Mouse (Mus musculus) neural tube, embryonic 15.5 days (tissue): ENCODE data around the gene Cyp2c38. TPM values are rescaled to one million over a fixed set of nuclear protein-coding genes. Genes with fewer than 3 reads are reported as not detected.
"Not testable (repeated sequence)": the region's sequence is repeated elsewhere in the genome, so short reads cannot be mapped to it uniquely, and the experiment has no call there.

ENCODE experiments used
- ATAC-seq: fragments of 200-750 bp; cut with Nextera tagmentation; 2 replicates; pipeline ENCODE4 v1.8.0; 2017; ENCODE audit warnings: mild to moderate bottlenecking, moderate TSS enrichment, moderate library complexity; ENCODE audit not compliant: low FRiP score
- H3K27ac ChIP-seq: fragments of 300-500 bp; sonication (generic); replicated peaks from 2 replicates; pipeline ENCODE4 v1.5.1; 2015; ENCODE audit warnings: mild to moderate bottlenecking, inconsistent platforms
- H3K27me3 ChIP-seq: fragments of 300-500 bp; sonication (generic); replicated peaks from 2 replicates; pipeline ENCODE4 v1.6.1; 2015; ENCODE audit warnings: inconsistent platforms
- H3K36me3 ChIP-seq: fragments of 300-500 bp; sonication (generic); 2 replicates; pipeline ENCODE4 v1.6.1; 2015; ENCODE audit warnings: inconsistent platforms
- H3K4me1 ChIP-seq: fragments of 300-500 bp; sonication (generic); 2 replicates; pipeline ENCODE4 v1.6.1; 2015; ENCODE audit warnings: inconsistent platforms
- H3K4me2 ChIP-seq: fragments of 300-500 bp; sonication (generic); 2 replicates; pipeline ENCODE4 v1.6.1; 2015; ENCODE audit warnings: inconsistent platforms, mild to moderate bottlenecking, moderate library complexity
- H3K4me3 ChIP-seq: fragments of 300-500 bp; sonication (generic); replicated peaks from 2 replicates; pipeline ENCODE4 v1.5.1; 2015; ENCODE audit warnings: mild to moderate bottlenecking, inconsistent platforms
- H3K9ac ChIP-seq: fragments of 300-500 bp; sonication (generic); replicated peaks from 2 replicates; pipeline ENCODE4 v1.6.1; 2015; ENCODE audit warnings: mild to moderate bottlenecking, inconsistent platforms
- H3K9me3 ChIP-seq: fragments of 300-500 bp; sonication (generic); replicated peaks from 2 replicates; pipeline ENCODE4 v1.6.1; 2016; ENCODE audit warnings: inconsistent platforms
- WGBS: fragments of 180-500 bp; shearing (Covaris S2); methylation state at CpG from one replicate; pipeline ENCODE4 v1.1.7; 2015; ENCODE audit warnings: mixed read lengths; 5-methylcytosine and 5-hydroxymethylcytosine counted together
- polyA plus RNA-seq: library from polyadenylated mRNA; unstranded; fragments of >200 nt; fragmentation: Nextera tagmentation; extraction: Ambion mirVana; gene quantifications from 2 replicates; pipeline ENCODE4 v1.2.1, GENCODE M21; 2015

Gene Cyp2c38
- polyA plus RNA-seq = not detected in 2 replicates

DNA sequence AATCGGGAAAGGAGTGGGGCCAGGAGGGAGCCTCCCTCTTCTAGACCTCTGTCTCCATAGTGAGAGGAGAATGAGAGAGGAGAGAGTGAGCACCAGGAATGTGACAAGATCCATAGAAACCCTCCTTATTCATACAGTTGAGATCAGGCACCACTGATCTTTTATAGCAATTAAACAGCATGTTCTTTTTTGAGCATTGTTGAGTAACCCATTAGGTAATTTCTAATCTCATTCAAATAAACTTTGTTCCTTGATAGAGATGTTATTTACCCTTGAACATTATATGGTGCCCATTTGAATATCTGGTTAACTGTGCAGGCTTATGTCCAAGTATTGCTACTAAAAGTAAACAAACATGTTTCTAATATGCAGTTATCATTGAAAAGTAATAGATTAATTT lies at the start of gene Cyp2c38:
Gene Cyp2c38 (minus strand): TSS at position 135 of the 400 bp plus-strand sequence.
- Histone ChIP-seq H3K4me2 (no peak within 1 kb of the TSS), H3K4me3 (no peak within 1 kb of the TSS), H3K9ac (no peak within 1 kb of the TSS), H3K36me3 (no peaks in the 10 kb centered on the region), H3K27me3 (no peaks in the 10 kb centered on the region), H3K27ac (no peak within 1 kb of the TSS), H3K4me1 (no peaks in the 10 kb centered on the region), H3K9me3 (0 out of 2 replicates have a peak, but pooled peaks cover 4% of the 10 kb centered on the region)
- ATAC-seq = no peak
- WGBS = 76% methylated on average over 1 of the region's 1 CpGs

DNA sequence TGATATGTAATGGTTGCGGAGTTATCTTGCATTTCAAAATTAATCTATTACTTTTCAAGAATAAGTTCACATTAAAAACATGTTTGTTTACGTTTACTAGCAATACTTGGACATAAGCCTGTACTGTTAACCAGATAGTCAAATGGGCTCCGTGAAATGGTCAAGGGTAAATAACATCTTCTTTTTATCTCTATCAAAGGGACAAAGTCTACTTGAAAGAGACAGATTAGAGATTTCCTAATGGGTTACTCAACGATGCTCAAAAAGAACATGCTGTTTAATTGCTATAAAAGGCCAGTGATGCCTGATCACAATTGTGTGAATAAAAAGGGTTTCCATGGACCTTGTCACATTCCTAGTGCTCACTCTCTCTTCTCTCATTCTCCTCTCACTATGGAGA lies 47.7 kb upstream of the Cyp2c38 start, which contains the start of gene Cyp2c39:
Gene Cyp2c39 (plus strand): TSS at position 329 of the 400 bp plus-strand sequence.
- Histone ChIP-seq H3K9me3 (0 out of 2 replicates have a peak, but pooled peaks cover 6% of the 10 kb centered on the region), H3K36me3 (no peaks in the 10 kb centered on the region), H3K27ac (no peak within 1 kb of the TSS), H3K4me1 (no peaks in the 10 kb centered on the region), H3K27me3 (no peaks in the 10 kb centered on the region), H3K4me3 (no peak within 1 kb of the TSS), H3K4me2 (no peak within 1 kb of the TSS), H3K9ac (no peak within 1 kb of the TSS)
- no peak for ATAC-seq
- 82% methylated on average over 4 of the region's 4 CpGs for WGBS

DNA sequence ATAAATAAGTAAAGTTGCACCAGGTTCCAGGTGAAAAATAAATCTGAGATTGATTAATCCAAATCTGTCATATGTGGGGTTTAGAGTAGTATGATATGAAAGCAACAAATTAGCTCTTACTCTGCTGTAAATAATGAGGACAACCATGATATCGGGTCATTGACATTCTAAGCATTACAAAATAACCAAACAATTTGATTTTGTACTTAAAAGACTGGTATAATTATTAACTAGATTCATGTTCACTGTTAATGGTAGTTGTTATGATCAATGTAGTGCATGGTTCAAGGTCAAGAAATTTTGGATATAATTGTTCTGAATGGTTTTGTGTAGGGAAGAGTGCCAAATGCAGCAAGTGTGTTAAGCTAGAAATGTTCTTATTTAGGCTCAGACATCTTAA lies 46.7 kb upstream of the Cyp2c38 start:
- WGBS = 83% methylated on average over 1 of the region's 1 CpGs
- Histone ChIP-seq H3K27me3 (no peaks in the 10 kb centered on the region), H3K4me3 (no peak overlapping the region), H3K36me3 (no peaks in the 10 kb centered on the region), H3K9me3 (0 out of 2 replicates have a peak, but pooled peaks cover 6% of the 10 kb centered on the region), H3K4me1 (no peaks in the 10 kb centered on the region), H3K27ac (no peak overlapping the region), H3K9ac (no peak overlapping the region), H3K4me2 (no peak overlapping the region)
- no peak for ATAC-seq

DNA sequence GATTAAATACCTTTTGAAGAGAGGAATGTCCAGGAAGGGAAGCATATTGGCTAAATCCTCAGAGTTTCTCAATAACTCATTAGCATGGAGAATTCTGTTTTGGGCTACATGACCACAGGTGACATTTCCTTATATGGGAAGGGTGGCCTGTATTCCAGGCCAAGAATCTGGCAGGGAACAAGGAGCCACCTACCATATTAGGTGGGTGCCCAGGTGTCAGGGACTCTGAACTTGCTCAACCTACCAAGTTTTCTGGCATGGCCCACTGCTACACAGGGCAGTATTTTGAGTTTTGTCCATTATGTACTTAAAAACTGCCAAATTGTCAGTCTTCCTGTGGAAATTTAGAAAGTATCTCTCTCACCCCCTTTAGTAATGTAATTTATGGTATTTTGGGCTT lies 43.5 kb upstream of the Cyp2c38 start:
- Histone ChIP-seq H3K4me1 (no peaks in the 10 kb centered on the region), H3K9me3 (0 out of 2 replicates have a peak, but pooled peaks cover 5% of the 10 kb centered on the region), H3K27me3 (no peaks in the 10 kb centered on the region), H3K36me3 (no peaks in the 10 kb centered on the region), H3K27ac (no peak overlapping the region), H3K9ac (no peak overlapping the region), H3K4me2 (no peak overlapping the region), H3K4me3 (no peak overlapping the region)
- ATAC-seq = no peak

DNA sequence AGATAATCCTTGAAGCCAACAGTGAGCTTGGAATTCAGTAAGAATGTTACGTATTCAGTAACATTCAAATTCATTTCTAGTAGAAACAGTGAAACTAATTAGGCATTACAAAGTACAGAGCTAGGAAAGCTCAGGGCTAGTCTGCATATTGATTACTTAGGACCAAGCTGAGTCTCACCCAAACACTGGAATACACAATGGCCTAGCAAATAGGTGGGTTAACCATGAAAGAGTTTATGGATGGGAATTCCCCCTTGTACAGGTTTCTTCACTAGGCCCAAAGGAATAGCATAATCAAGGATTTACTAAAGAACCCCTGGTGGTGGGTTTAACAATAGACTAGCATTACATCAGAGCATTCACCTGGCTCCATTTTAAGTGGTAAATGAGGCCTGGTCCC lies 21.1 kb upstream of the Cyp2c38 start:
- H3K4me1 ChIP-seq, H3K4me2 ChIP-seq, H3K4me3 ChIP-seq, H3K9ac ChIP-seq, H3K27me3 ChIP-seq, H3K36me3 ChIP-seq, ATAC-seq, H3K27ac ChIP-seq: not testable (repeated sequence)
- 98% methylated on average over 1 of the region's 1 CpGs for WGBS
- H3K9me3 ChIP-seq = peaks cover 19% of the 10 kb centered on the region

DNA sequence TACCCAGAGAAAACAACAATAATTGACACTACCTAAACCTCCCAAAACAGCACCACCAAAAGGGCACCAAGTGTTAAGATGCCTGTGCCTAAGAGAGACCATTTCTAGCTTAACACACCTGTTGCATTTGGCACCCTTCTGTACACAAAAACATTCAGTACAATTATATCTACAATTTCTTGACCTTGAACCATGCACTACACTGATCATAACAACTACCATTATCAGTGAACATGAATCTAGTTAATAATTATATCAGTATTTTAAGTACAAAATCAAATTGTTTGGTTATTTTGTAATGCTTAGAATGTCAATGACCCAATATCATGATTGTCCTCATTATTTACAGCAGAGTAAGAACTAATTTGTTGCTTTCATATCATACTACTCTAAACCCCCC lies 1.0 kb upstream of the Cyp2c38 start:
- H3K4me2 ChIP-seq = no peak overlapping the region
- H3K4me1 ChIP-seq = no peaks in the 10 kb centered on the region
- 0 out of 2 replicates have a peak, but pooled peaks cover 4% of the 10 kb centered on the region for H3K9me3 ChIP-seq
- H3K9ac ChIP-seq = no peak overlapping the region
- H3K36me3 ChIP-seq = no peaks in the 10 kb centered on the region
- no peak overlapping the region for H3K4me3 ChIP-seq
- no peaks in the 10 kb centered on the region for H3K27me3 ChIP-seq
- H3K27ac ChIP-seq = no peak overlapping the region
- no peak for ATAC-seq

Other genes starting within 250 kb of the Cyp2c38 start
- not detected in 2 replicates for gene Cyp2c29, start 193.7 kb downstream of the Cyp2c38 start, polyA plus RNA-seq
- not detected in 2 replicates for gene Cyp2c39, start 47.8 kb upstream of the Cyp2c38 start, polyA plus RNA-seq
- gene Cyp2c67, start 186.0 kb upstream of the Cyp2c38 start, polyA plus RNA-seq = not detected in 2 replicates